Mouse (Mus musculus): ENCODE data around the gene Chn2.

DNA sequence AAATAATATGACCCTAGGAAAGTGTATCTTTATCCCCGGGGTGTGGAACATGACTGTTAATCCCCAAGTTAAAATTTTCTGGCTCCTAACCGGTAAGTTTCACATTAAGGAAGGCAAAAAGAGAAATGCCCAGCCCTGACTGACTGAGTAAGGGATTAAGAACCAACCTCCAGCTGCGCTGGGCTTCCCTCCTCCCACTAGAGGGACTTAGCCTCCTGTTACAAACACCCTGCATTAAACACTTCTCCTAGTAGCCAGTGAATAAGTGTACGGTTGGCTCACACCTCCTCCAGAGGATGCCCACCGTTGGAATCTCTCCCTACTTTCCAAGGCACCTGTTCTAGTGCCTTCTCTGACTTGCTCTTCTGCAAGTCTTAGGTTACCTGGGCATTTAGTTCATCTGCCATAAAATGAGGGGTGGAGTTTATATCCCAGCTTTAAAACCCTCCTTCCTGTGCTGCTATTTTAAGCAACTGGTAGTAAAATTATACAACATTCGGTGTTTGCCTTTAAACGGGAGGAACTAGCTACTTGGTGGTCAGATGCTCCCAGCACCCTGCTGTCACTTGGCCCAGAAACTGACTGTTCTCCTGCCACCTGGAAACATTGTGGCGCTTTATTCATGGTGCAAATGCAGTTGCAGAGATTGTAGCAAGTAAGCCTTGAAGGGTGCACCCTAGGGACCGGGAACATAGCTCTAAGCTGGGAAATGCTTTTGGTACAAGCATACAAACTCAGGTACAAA lies 294.5 kb downstream of the Chn2 start:
- TF ChIP-seq GATA1 (IDR thresholded peaks at IDR 0.05; ENCODE audit: borderline replicate concordance, low read length): no peak
- TF ChIP-seq FLI1 (IDR thresholded peaks at IDR 0.05; ENCODE audit: low read length): no peak
